Mouse (Mus musculus): ENCODE measurements at regions not wholly inside any gene's neighbourhood (a gene's known extent, or its start where the extent isn't known, plus 50 kb on each side); places are given as distances from the start of the nearest gene placed in this dataset.

DNA sequence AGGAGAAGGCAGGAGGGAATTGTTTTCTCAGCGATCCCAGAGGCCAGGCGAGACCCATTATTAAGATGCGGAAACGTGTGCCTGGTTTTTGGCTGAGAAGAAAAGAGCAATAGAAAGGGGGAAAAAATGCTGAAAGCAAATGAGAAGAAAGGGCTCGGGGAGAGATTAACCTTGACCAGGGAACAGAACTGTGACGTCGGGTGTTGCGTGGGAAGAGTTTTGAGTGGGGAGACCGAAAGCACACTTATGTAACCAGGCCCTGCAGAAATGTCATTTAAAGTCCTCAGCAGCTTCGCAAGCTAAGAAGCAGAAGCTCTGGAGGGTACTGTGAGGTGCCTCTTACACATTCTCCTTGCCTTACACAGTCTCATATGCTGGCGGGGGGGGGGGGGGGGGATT, 111.0 kb upstream of the Frmd6 start:
- TF ChIP-seq CTCF (IDR thresholded peaks at IDR 0.05; ENCODE audit: low read depth) (no peak), EP300 (IDR thresholded peaks at IDR 0.05; ENCODE audit: low read depth) (no peak)
